ENCODE assay signal across 22 mouse cellular contexts in genomic region chr10:99471832-99472497, GRCm38 (mm10).
A peak's percentile ranks its signal among the peaks of the same experiment; 100 is the strongest.
DNase-seq lines count a peak whose midpoint lies in the region; ATAC-seq and TF ChIP-seq lines count a peak whose summit lies in the region.
"Had no signal": no experiment of that assay in that cellular context is flagged by ENCODE, and none has a peak within 500 bp of the region (broad histone marks: within the 10 kb centered on the region; RNA-seq: fewer than 3 reads in every experiment).

No protein-coding gene starts in this region.

- no peaks in the 10 kb centered on the region for H3K9me3 ChIP-seq in hindbrain, embryonic 13.5 days
- H3K9me3 ChIP-seq in hindbrain, embryonic 11.5 days (ENCODE audit: control insufficient read depth, low read length) = no peaks in the 10 kb centered on the region
- H3K9me3 ChIP-seq in ES-Bruce4 (replicated peaks; ENCODE audit: control insufficient read depth, insufficient read depth, low read length, poor library complexity, severe bottlenecking) = no peaks in the 10 kb centered on the region
- H3K9me3 ChIP-seq in midbrain, embryonic 14.5 days (ENCODE audit: control insufficient read depth, low read length) = no peaks in the 10 kb centered on the region
- H3K9me3 ChIP-seq: forebrain, embryonic 10.5 days; neural tube, embryonic 12.5 days had no signal

- TF ChIP-seq CTCF in ES-Bruce4 (IDR thresholded peaks at IDR 0.05; ENCODE audit: low read depth, low read length) = no peak

- no peak for TF ChIP-seq EP300 in ES-Bruce4 (IDR thresholded peaks at IDR 0.05; ENCODE audit: insufficient read depth, low read depth, low read length)

- no peak overlapping the region for H3K4me3 ChIP-seq in hindbrain, embryonic 13.5 days
- no peak overlapping the region; the same call in 1 of the 2 replicates for H3K4me3 ChIP-seq in hindbrain, embryonic 11.5 days (ENCODE audit: low read depth, low read length)
- no peak overlapping the region for H3K4me3 ChIP-seq in ES-Bruce4 (ENCODE audit: low read depth, low read length)
- no peak overlapping the region for H3K4me3 ChIP-seq in midbrain, embryonic 14.5 days (replicated peaks; ENCODE audit: low read depth, low read length)
- H3K4me3 ChIP-seq: forebrain, embryonic 10.5 days; neural tube, embryonic 12.5 days had no signal

- TF ChIP-seq POLR2A in ES-Bruce4 (IDR thresholded peaks at IDR 0.05; ENCODE audit: insufficient read depth, low read length) = no peak

- ATAC-seq in hindbrain, embryonic 13.5 days (ENCODE audit: low FRiP score) = no peak
- no peak for ATAC-seq in hindbrain, embryonic 11.5 days (ENCODE audit: low FRiP score)
- no peak for ATAC-seq in midbrain, embryonic 14.5 days (ENCODE audit: low FRiP score, low TSS enrichment)
- ATAC-seq: activated CD4-positive, CD25-positive, alpha-beta regulatory T cell, adult 4 months; CD4-positive, CD25-positive, alpha-beta regulatory T cell, adult 4 months had no signal

- peak overlapping the region; percentile 19; the same call in 1 of the 2 replicates for H3K27ac ChIP-seq in hindbrain, embryonic 13.5 days
- H3K27ac ChIP-seq in hindbrain, embryonic 11.5 days (ENCODE audit: low read depth, low read length) = no peak overlapping the region
- H3K27ac ChIP-seq in ES-Bruce4 (ENCODE audit: insufficient read depth, low read length) = peak overlapping the region; percentile 76; the same call in 1 of the 2 replicates
- peak overlapping the region; percentile 32 for H3K27ac ChIP-seq in midbrain, embryonic 14.5 days (replicated peaks; ENCODE audit: low read depth, low read length)
- H3K27ac ChIP-seq: forebrain, embryonic 10.5 days; neural tube, embryonic 12.5 days had no signal

- intact Hi-C loops in heart, postnatal 36 days (cut with DNase I) = no loop called here

- H3K4me2 ChIP-seq in hindbrain, embryonic 13.5 days = no peak overlapping the region
- no peak overlapping the region for H3K4me2 ChIP-seq in hindbrain, embryonic 11.5 days (replicated peaks; ENCODE audit: low read depth, low read length)
- no peak overlapping the region for H3K4me2 ChIP-seq in midbrain, embryonic 14.5 days (ENCODE audit: low read length)
- H3K4me2 ChIP-seq: neural tube, embryonic 12.5 days had no signal

- no peaks in the 10 kb centered on the region for H3K27me3 ChIP-seq in hindbrain, embryonic 13.5 days
- H3K27me3 ChIP-seq in hindbrain, embryonic 11.5 days (ENCODE audit: control insufficient read depth, insufficient read depth, low read length) = no peaks in the 10 kb centered on the region
- H3K27me3 ChIP-seq in ES-Bruce4 (ENCODE audit: control insufficient read depth, insufficient read depth, low read length, poor library complexity, severe bottlenecking) = no peaks in the 10 kb centered on the region
- no peaks in the 10 kb centered on the region for H3K27me3 ChIP-seq in midbrain, embryonic 14.5 days (ENCODE audit: control insufficient read depth, insufficient read depth, low read length)
- H3K27me3 ChIP-seq: neural tube, embryonic 12.5 days had no signal

- no peaks in the 10 kb centered on the region for H3K36me3 ChIP-seq in hindbrain, embryonic 13.5 days
- no peaks in the 10 kb centered on the region for H3K36me3 ChIP-seq in hindbrain, embryonic 11.5 days (ENCODE audit: control insufficient read depth, insufficient read depth, low read length)
- H3K36me3 ChIP-seq in ES-Bruce4 (ENCODE audit: control insufficient read depth, insufficient read depth, low read length, poor library complexity, severe bottlenecking) = no peaks in the 10 kb centered on the region
- no peaks in the 10 kb centered on the region for H3K36me3 ChIP-seq in midbrain, embryonic 14.5 days (ENCODE audit: control insufficient read depth, insufficient read depth, low read length)
- H3K36me3 ChIP-seq: forebrain, embryonic 10.5 days; G1E; neural tube, embryonic 12.5 days had no signal

- peaks cover 7% of the 10 kb centered on the region for H3K4me1 ChIP-seq in hindbrain, embryonic 13.5 days (replicated peaks)
- H3K4me1 ChIP-seq in hindbrain, embryonic 11.5 days (replicated peaks; ENCODE audit: control insufficient read depth, insufficient read depth, low read length) = no peaks in the 10 kb centered on the region
- H3K4me1 ChIP-seq in ES-Bruce4 (ENCODE audit: control insufficient read depth, insufficient read depth, low read length) = peaks cover 14% of the 10 kb centered on the region
- H3K4me1 ChIP-seq in midbrain, embryonic 14.5 days (ENCODE audit: control insufficient read depth, insufficient read depth, low read length) = 0 out of 2 replicates have a peak, but pooled peaks cover 3% of the 10 kb centered on the region
- H3K4me1 ChIP-seq: neural tube, embryonic 12.5 days had no signal

- no peak overlapping the region for H3K9ac ChIP-seq in hindbrain, embryonic 13.5 days
- H3K9ac ChIP-seq in hindbrain, embryonic 11.5 days (ENCODE audit: low read depth, low read length) = no peak overlapping the region
- no peak overlapping the region for H3K9ac ChIP-seq in ES-Bruce4 (ENCODE audit: low read depth, poor library complexity, severe bottlenecking)
- no peak overlapping the region for H3K9ac ChIP-seq in midbrain, embryonic 14.5 days (replicated peaks; ENCODE audit: low read length)
- H3K9ac ChIP-seq: neural tube, embryonic 12.5 days had no signal

- DNase-seq in heart, adult 11 months = peak; percentile 86
- DNase-seq in heart, postnatal 36 days = no peak
- DNase-seq in hindbrain, embryonic 11.5 days (ENCODE audit: low spot score) = no peak
- DNase-seq in midbrain, embryonic 14.5 days = peak; percentile 26
- no peak for DNase-seq in kidney, postnatal 10 days
- no peak for DNase-seq in testis, postnatal 10 days (ENCODE audit: low spot score)
- DNase-seq: adrenal gland, postnatal 25 days; cerebellum, adult 11-12 months; cerebellum, postnatal 14 days; embryo, embryonic 11 days; kidney, adult 11 months; liver; lung, postnatal 10 days; spleen, adult 18-20 months; thymus, postnatal 36 days had no signal

- 63% methylated on average over 8 of the region's 8 CpGs for WGBS in hindbrain, embryonic 13.5 days
- 75% methylated on average over 8 of the region's 8 CpGs for WGBS in hindbrain, embryonic 11.5 days
- 52% methylated on average over 8 of the region's 8 CpGs for WGBS in midbrain, embryonic 14.5 days

Comparison
In these comparisons a context has a peak if more than half of its experiments do, and no peak if none do; other contexts are left out.
1. DNase-seq: peak in heart, adult 11 months (single experiment) and midbrain, embryonic 14.5 days (single experiment); none in heart, postnatal 36 days (0 of 2), hindbrain, embryonic 11.5 days (single experiment), kidney, postnatal 10 days (single experiment) and testis, postnatal 10 days (single experiment).